In the genomic region with DNA sequence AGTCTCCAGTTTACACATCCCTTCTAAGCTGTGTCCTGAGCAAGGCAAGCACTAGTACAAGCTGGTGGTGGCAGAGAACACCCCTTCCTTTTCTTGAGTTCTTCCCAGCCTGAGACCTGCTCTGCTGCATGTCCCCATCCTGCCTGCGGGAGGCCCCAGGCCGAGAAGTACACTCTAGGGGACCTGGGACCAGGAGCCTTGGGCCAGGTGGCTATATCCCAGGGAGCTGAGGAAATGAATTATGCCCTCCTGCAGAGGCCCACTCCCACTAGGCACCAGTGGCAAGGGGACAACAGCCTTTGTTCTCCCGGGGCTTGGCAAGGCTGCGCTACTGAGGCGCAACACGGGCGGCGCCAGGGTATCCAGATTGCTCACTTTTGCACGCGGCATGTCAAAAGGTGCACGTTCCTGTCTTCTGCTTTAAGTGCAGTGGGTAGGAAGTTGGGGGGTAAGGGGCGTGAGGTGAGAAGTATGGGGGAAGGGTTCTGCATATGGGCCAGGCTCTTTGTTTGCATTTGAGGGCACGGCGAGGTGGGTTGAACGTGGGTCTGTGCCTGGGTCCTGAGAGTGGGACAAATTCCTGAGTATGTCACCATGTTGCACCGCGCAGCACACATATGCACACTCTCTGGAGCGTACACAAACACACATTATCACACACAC, we compare ENCODE assay signal across 9 mouse cellular contexts. TPM values are rescaled to one million over a fixed set of nuclear protein-coding genes. Genes with fewer than 3 reads are reported as not detected.
DNase-seq lines count a peak whose midpoint lies in the region; TF ChIP-seq lines count a peak whose summit lies in the region.
"Had no signal": no experiment of that assay in that cellular context is flagged by ENCODE, and none has a peak within 500 bp of the region (broad histone marks: within the 10 kb centered on the region; RNA-seq: fewer than 3 reads in every experiment).

No protein-coding gene starts in this region.

- H3K9me3 ChIP-seq in hindbrain, embryonic 10.5 days: no peaks in the 10 kb centered on the region
- no peaks in the 10 kb centered on the region for H3K9me3 ChIP-seq in midbrain, embryonic 10.5 days (replicated peaks)

- H3K27me3 ChIP-seq in hindbrain, embryonic 10.5 days (ENCODE audit: insufficient read depth, poor library complexity, severe bottlenecking): peaks cover 40% of the 10 kb centered on the region
- H3K27me3 ChIP-seq in midbrain, embryonic 10.5 days (ENCODE audit: low read depth, poor library complexity, severe bottlenecking): peaks cover 53% of the 10 kb centered on the region
- no peaks in the 10 kb centered on the region for H3K27me3 ChIP-seq in thymus, adult 2 months (ENCODE audit: control insufficient read depth, insufficient read depth, low read length)

- no peak for TF ChIP-seq POLR2A in thymus, adult 2 months (IDR thresholded peaks at IDR 0.05; ENCODE audit: control insufficient read depth, extremely low read depth, insufficient read depth, low read length, poor library complexity)

- no peaks in the 10 kb centered on the region for H3K36me3 ChIP-seq in hindbrain, embryonic 10.5 days
- no peaks in the 10 kb centered on the region for H3K36me3 ChIP-seq in midbrain, embryonic 10.5 days
- H3K36me3 ChIP-seq in thymus, adult 2 months (ENCODE audit: control insufficient read depth, insufficient read depth, low read length): no peaks in the 10 kb centered on the region

- DNase-seq in heart, adult 11 months: peak; percentile 78
- DNase-seq in heart, adult 9 months (ENCODE audit: low spot score in 2 of 2): no peak
- peak; percentile 30 for DNase-seq in CD4-positive, CD25-positive, alpha-beta regulatory T cell, adult 2 months (ENCODE audit: low read depth, low spot score)
- peak; percentile 31 for DNase-seq in embryo, embryonic 11 days
- DNase-seq in hindbrain, embryonic 10.5 days (ENCODE audit: low spot score): peak; percentile 27
- peak; percentile 36 for DNase-seq in midbrain, embryonic 10.5 days (ENCODE audit: low spot score)
- peak; percentile 16 for DNase-seq in thymus, adult 2 months
- no peak for DNase-seq in lung, adult 18-20 months

- H3K4me1 ChIP-seq in hindbrain, embryonic 10.5 days (replicated peaks): 0 out of 2 replicates have a peak, but pooled peaks cover 6% of the 10 kb centered on the region
- H3K4me1 ChIP-seq in midbrain, embryonic 10.5 days: peaks cover 10% of the 10 kb centered on the region; the same call in 1 of the 2 replicates
- H3K4me1 ChIP-seq in thymus, adult 2 months (replicated peaks; ENCODE audit: control insufficient read depth, insufficient read depth, low read length): peaks cover 10% of the 10 kb centered on the region

- WGBS in hindbrain, embryonic 10.5 days: 21% methylated on average over 18 of the region's 18 CpGs
- WGBS in midbrain, embryonic 10.5 days: 24% methylated on average over 17 of the region's 18 CpGs
- WGBS in thymus, adult 2 months: 2% methylated on average over 18 of the region's 18 CpGs

- H3K27ac ChIP-seq in hindbrain, embryonic 10.5 days: peak overlapping the region; percentile 40; the same call in 1 of the 2 replicates
- no peak overlapping the region; the same call in 1 of the 2 replicates for H3K27ac ChIP-seq in midbrain, embryonic 10.5 days (replicated peaks)
- H3K27ac ChIP-seq in thymus, adult 2 months (ENCODE audit: control insufficient read depth, insufficient read depth, low read length): no peak overlapping the region

- H3K4me3 ChIP-seq in hindbrain, embryonic 10.5 days: peak overlapping the region; percentile 58
- peak overlapping the region; percentile 58 for H3K4me3 ChIP-seq in midbrain, embryonic 10.5 days
- peak overlapping the region; percentile 22; the same call in 1 of the 2 replicates for H3K4me3 ChIP-seq in thymus, adult 2 months (ENCODE audit: control insufficient read depth, insufficient read depth, low read length)

- no peak for TF ChIP-seq CTCF in thymus, adult 2 months (IDR thresholded peaks at IDR 0.05; ENCODE audit: borderline replicate concordance, control insufficient read depth, extremely low read depth, insufficient read depth, low read length, poor library complexity)

RNA-seq across cellular contexts. Expression of gene Fgf13, which starts 1.7 kb away (rescaled TPM):
- 26.9 and 47.1 TPM in 2 replicates for polyA plus RNA-seq in hindbrain, embryonic 10.5 days (2016; fragmentation: Nextera tagmentation; extraction: Ambion mirVana)
- polyA plus RNA-seq in midbrain, embryonic 10.5 days (2016; fragmentation: Nextera tagmentation; extraction: Ambion mirVana): 22.8 and 28.9 TPM in 2 replicates
- polyA plus RNA-seq in thymus, adult 2 months (2012; rRNA removed): 8.3 and 10.7 TPM in 2 replicates
- polyA plus RNA-seq: C2C12 had no signal

Comparison
In these comparisons a context has a peak if more than half of its experiments do, and no peak if none do; other contexts are left out.
1. DNase-seq: peak in heart, adult 11 months (single experiment), CD4-positive, CD25-positive, alpha-beta regulatory T cell, adult 2 months (single experiment), embryo, embryonic 11 days (single experiment), hindbrain, embryonic 10.5 days (single experiment), midbrain, embryonic 10.5 days (single experiment) and thymus, adult 2 months (single experiment); none in heart, adult 9 months (0 of 2) and lung, adult 18-20 months (0 of 2).
2. Peak in every context shown above with its lines, with median percentiles within 50 percentile points of each other: H3K4me3 ChIP-seq.